Mouse (Mus musculus): ENCODE measurements around the gene Stbd1. TPM values are rescaled to one million over a fixed set of nuclear protein-coding genes. Genes with fewer than 3 reads are reported as not detected.

Gene Stbd1
- 1 to 10 TPM; 1.3 TPM for polyA plus RNA-seq (2012; fragmentation: generic; extraction: Trizol)

DNA sequence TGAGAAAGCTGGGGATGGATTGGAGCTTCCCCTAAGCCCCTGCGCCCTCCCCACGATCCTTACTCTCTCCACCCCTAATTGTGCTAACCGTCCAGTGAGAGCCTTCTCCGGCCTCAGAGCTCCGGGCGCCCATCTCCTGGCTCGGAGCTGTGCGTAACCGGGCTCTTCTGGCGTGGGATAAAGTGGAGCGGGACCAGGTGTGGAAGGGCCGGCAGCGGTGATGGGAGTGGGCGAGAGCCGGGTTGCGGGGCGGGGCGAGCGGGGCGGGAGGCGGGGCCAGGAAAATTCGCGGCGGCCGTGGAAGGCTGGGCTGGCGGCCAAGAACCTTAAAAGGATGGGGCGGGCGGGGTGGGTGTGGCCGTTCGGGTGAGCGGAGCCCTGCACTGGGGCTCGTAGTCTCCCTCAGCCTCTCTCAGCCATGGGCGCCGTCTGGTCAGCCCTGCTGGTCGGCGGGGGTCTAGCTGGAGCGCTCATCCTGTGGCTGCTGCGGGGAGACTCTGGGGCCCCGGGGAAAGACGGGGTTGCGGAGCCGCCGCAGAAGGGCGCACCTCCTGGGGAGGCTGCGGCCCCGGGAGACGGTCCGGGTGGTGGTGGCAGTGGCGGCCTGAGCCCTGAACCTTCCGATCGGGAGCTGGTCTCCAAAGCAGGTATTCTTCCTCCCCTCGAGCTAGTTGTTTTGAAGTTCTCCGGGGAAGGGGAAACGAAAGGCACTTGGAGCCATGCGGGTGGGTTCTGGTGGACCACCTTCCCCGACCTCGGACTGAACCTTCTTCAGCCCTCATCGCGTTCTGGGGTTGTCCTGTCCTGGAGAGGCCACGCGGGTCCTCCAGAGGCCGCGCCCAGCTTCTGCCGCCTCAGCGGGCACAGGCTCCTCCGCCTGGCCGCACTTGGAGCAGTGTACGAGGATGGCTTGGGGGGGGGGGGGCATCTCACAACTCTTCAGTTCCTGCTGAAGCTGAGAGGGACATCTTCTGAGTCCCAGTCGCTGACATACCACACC, at the start of gene Stbd1:
Gene Stbd1 (plus strand): TSS at position 351 of the 1,000 bp plus-strand sequence.

DNA sequence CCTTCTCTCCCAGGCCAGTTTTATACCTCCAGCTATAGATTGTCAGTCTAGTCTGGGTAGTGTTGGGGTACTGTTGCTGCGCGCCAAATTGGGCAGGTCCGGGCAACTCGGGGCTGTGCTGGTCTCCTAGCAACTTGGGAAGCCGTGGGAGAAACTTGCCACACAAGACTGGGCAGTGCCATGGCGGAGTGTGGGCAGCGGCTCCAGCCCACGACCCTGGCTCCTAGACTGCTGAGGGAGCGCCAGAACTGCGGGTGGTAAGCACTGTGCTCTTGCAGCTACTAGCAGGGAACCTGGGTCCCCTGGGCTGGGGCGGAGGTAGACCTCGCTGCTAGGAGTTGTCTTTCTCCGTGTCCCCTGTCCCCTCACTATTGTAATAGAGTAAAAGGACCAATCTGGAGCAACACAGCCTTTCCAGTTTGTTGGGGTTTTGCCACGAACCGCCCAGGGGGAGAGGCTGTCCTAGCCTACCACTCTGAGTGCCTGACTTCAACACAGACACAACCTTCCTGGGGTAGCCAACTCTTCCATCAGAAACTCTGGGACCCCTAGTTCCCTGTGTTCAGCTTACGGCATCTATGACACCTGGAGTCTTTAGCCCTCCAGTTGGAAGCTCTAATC, 47.8 kb upstream of the Stbd1 start, which contains the start of gene Fam47e:
Gene Fam47e (plus strand): TSS at position 179 of the 621 bp plus-strand sequence.

Other genes starting within 250 kb of the Stbd1 start
- 1 to 10 TPM; 1.5 to 9.2 TPM for gene Nup54, start 167.8 kb upstream of the Stbd1 start, polyA plus RNA-seq (2012; fragmentation: generic; extraction: Trizol)
- 10 to 100 TPM in 1 of 2 experiments, 1 to 10 TPM in 1; 4.6 to 21.9 TPM for gene Scarb2, start 96.2 kb upstream of the Stbd1 start, polyA plus RNA-seq (2012; fragmentation: generic; extraction: Trizol)
- not detected for gene Fam47e, start 48.0 kb upstream of the Stbd1 start, polyA plus RNA-seq (2012; fragmentation: generic; extraction: Trizol)
- gene Ccdc158, start 72.2 kb downstream of the Stbd1 start, polyA plus RNA-seq (2012; fragmentation: generic; extraction: Trizol), result not detected
- under 1 TPM; 0.32 to 0.61 TPM for gene Shroom3, start 80.4 kb downstream of the Stbd1 start, polyA plus RNA-seq (2012; fragmentation: generic; extraction: Trizol)

All from C3H10T1/2 (cell line).